Mouse (Mus musculus) small intestine, adult 2 months (tissue): ENCODE results near the gene Mettl14. TPM values are rescaled to one million over a fixed set of nuclear protein-coding genes. Genes with fewer than 3 reads are reported as not detected.

ENCODE experiments used
- H3K27ac ChIP-seq: fragments of 200-500 bp; 2 replicates; pipeline ENCODE4 v1.5.1; 2012; ENCODE audit warnings: low read depth, low read length, control low read depth, inconsistent platforms; ENCODE audit not compliant: insufficient read depth
- H3K27me3 ChIP-seq: fragments of 200-500 bp; 2 replicates; pipeline ENCODE4 v1.6.1; 2012; ENCODE audit warnings: mild to moderate bottlenecking, moderate library complexity, low read length, inconsistent platforms; ENCODE audit not compliant: control insufficient read depth, insufficient read depth
- H3K36me3 ChIP-seq: fragments of 200-500 bp; 2 replicates; pipeline ENCODE4 v1.6.1; 2012; ENCODE audit warnings: mild to moderate bottlenecking, low read length, control low read depth, inconsistent platforms; ENCODE audit not compliant: control insufficient read depth, insufficient read depth
- H3K4me1 ChIP-seq: fragments of 200-500 bp; 2 replicates; pipeline ENCODE4 v1.6.1; 2012; ENCODE audit warnings: low read length, inconsistent platforms, mixed read lengths; ENCODE audit not compliant: control insufficient read depth, insufficient read depth, insufficient read length
- H3K4me3 ChIP-seq: fragments of 200-500 bp; 2 replicates; pipeline ENCODE4 v1.5.1; 2012; ENCODE audit warnings: low read depth, mild to moderate bottlenecking, control low read depth, inconsistent platforms, low read length, moderate library complexity
- CTCF ChIP-seq: fragments of 200-500 bp; IDR thresholded peaks from 2 replicates; pipeline ENCODE4 v1.5.1; 2012; ENCODE audit warnings: low read depth, mild to moderate bottlenecking, control low read depth, inconsistent platforms, low read length, moderate library complexity, mixed read lengths; ENCODE audit not compliant: insufficient replicate concordance, insufficient read length; ENCODE audit errors: extremely low read depth
- POLR2A ChIP-seq: fragments of 200-500 bp; IDR thresholded peaks from 2 replicates; pipeline ENCODE4 v1.6.1; 2012; ENCODE audit warnings: low read depth, mild to moderate bottlenecking, control low read depth, inconsistent platforms, low read length, moderate library complexity
- WGBS: fragments of 180-500 bp; shearing (Covaris S2); methylation state at CpG from one replicate; pipeline ENCODE4 v1.1.7; 2018; 5-methylcytosine and 5-hydroxymethylcytosine counted together
- polyA plus RNA-seq: library from polyadenylated mRNA; depleted of rRNA; stranded (reverse); fragments of >200 nt; gene quantifications from 2 replicates; pipeline ENCODE4 v1.2.3, GENCODE M21; 2012; rRNA removed

Mettl14 gene
- polyA plus RNA-seq, 1 experiment = 2.6 TPM

DNA sequence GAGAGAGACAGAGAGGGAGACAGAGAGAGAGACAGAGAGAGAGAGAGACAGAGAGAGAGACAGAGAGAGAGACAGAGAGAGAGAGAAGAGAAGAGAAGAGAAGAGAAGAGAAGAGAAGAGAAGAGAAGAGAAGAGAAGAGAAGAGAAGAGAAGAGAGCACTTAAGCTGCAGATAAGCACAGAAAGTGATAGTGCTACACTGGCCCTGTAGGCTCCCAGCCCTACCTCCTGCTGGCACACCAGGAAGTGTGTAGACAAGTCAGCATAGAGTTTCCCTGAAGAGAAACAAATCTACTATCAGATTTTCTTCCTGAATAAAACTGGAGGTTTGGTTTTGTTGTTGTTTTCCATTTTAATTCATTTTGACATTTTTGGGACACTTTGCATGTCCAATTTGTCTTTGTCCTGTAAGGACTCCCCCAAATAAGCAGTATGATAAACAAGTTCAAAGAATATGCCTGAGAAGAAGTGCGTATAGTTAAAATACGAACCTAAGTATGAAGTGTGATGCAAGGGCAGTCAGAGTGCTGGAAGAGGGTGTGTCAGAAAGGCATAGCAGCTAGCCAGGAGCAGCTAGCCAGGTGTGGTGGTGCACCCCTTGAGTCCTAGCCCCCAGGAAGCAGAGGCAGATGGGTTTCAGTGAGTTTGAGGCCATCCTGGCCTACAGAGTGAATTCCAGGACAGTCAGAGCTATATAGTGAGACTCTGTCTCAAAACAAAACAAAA, 53.4 kb downstream of the Mettl14 start:
- peaks cover 12% of the 10 kb centered on the region for H3K4me1 ChIP-seq
- H3K36me3 ChIP-seq = peaks cover 25% of the 10 kb centered on the region
- H3K27ac ChIP-seq = peak overlapping the region; percentile 69
- H3K27me3 ChIP-seq = no peaks in the 10 kb centered on the region
- H3K4me3 ChIP-seq = no peak overlapping the region
- TF ChIP-seq CTCF = no peak
- no peak for TF ChIP-seq POLR2A
- WGBS = 47% methylated on average over 2 of the region's 2 CpGs

DNA sequence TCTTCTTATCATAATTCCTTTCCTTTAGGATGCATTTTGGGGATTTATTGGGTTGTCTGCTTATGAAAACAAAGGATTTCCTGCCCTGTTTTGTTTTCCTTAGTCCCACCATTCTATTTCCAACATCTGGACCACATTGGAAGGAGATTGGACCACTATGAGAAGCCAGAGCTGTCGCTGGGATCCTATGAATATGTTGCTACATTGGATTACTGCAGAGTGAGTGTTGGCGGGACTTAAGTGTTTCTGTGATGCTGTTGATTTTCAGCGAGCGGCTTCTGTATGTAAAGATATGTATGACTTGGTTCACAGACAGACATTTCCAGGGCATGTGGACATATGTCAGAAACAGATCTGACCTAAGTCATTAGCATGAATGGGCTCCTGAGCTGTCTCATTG, 55.7 kb downstream of the Mettl14 start:
- peaks cover 23% of the 10 kb centered on the region for H3K36me3 ChIP-seq
- no peak overlapping the region for H3K4me3 ChIP-seq
- no peak overlapping the region for H3K27ac ChIP-seq
- 89% methylated on average over 4 of the region's 4 CpGs for WGBS
- peaks cover 12% of the 10 kb centered on the region for H3K4me1 ChIP-seq
- no peak for TF ChIP-seq POLR2A
- TF ChIP-seq CTCF = no peak
- no peaks in the 10 kb centered on the region for H3K27me3 ChIP-seq

DNA sequence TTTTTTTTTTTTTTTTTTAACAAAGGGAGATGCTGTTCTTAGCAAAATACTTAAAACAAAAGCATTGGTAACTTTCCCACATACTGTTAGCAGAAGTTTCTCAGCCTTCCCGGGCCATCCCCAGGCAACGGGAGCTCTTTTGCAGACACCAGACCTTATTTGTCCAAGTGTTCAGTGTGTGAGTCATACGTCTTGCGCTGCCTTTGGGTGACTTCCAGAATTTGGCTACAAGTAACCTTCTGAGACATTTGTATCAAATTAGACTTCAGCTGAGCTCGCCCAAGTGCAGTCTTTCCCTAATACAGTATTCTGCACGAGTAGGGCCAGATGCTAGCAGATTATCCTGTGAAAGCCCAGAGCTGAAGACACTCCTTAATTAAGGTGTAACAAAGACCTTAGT, 56.7 kb downstream of the Mettl14 start:
- Histone ChIP-seq H3K36me3 (peaks cover 25% of the 10 kb centered on the region), H3K4me1 (peaks cover 6% of the 10 kb centered on the region), H3K4me3 (no peak overlapping the region), H3K27ac (no peak overlapping the region), H3K27me3 (no peaks in the 10 kb centered on the region)
- TF ChIP-seq POLR2A (no peak), CTCF (no peak)
- WGBS = 55% methylated on average over 6 of the region's 6 CpGs

- WGBS = 33% methylated on average over 4 of the region's 4 CpGs
- H3K4me1 ChIP-seq = no peaks in the 10 kb centered on the region; the same call in 1 of the 2 replicates
- no peaks in the 10 kb centered on the region for H3K27me3 ChIP-seq
- TF ChIP-seq CTCF = no peak
- H3K36me3 ChIP-seq = peaks cover 22% of the 10 kb centered on the region
- H3K4me3 ChIP-seq = no peak overlapping the region
- H3K27ac ChIP-seq = peak overlapping the region; percentile 12; the same call in 1 of the 2 replicates
These were observed 61.6 kb downstream of the Mettl14 start for GRCm38 (mm10) chr3:123324326-123324725.

DNA sequence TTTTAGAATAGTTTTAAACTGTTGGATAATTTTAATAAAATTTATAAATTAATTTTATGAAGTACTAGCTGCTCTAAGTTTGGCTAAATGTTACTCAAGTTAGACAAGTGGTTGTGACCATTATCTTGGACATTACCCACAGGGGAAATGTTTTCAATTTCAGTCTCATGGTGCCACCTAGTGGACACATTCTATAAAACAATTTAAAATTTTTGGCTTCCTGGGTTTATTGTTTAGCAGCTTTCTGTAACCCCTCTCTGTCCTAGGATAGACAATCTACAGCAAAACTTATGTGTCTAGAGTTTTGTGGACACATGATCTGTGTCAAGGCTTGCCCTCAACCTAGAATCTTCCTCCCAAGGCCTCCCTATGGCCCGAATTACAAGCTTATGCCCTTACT, 63.8 kb downstream of the Mettl14 start:
- peaks cover 10% of the 10 kb centered on the region; the same call in 1 of the 2 replicates for H3K36me3 ChIP-seq
- H3K27ac ChIP-seq = no peak overlapping the region
- H3K4me1 ChIP-seq = no peaks in the 10 kb centered on the region; the same call in 1 of the 2 replicates
- H3K4me3 ChIP-seq = no peak overlapping the region
- H3K27me3 ChIP-seq = no peaks in the 10 kb centered on the region
- 34% methylated on average over 1 of the region's 1 CpGs for WGBS
- TF ChIP-seq POLR2A (no peak), CTCF (no peak)

- WGBS = 76% methylated on average over 6 of the region's 6 CpGs
- Histone ChIP-seq H3K4me1 (no peaks in the 10 kb centered on the region; the same call in 1 of the 2 replicates), H3K27ac (no peak overlapping the region), H3K4me3 (no peak overlapping the region), H3K27me3 (no peaks in the 10 kb centered on the region), H3K36me3 (0 out of 2 replicates have a peak, but pooled peaks cover 7% of the 10 kb centered on the region)
- TF ChIP-seq CTCF (no peak), POLR2A (no peak)
These were observed 64.3 kb downstream of the Mettl14 start for GRCm38 (mm10) chr3:123321612-123322011.

- Histone ChIP-seq H3K36me3 (0 out of 2 replicates have a peak, but pooled peaks cover 6% of the 10 kb centered on the region), H3K4me3 (no peak overlapping the region), H3K4me1 (peaks cover 2% of the 10 kb centered on the region; the same call in 1 of the 2 replicates), H3K27me3 (no peaks in the 10 kb centered on the region), H3K27ac (no peak overlapping the region)
- no peak for TF ChIP-seq POLR2A
- no peak for TF ChIP-seq CTCF
- 80% methylated on average over 9 of the region's 9 CpGs for WGBS
These were observed 65.6 kb downstream of the Mettl14 start for GRCm38 (mm10) chr3:123320341-123320740.

Other genes with a start within 250 kb of the Mettl14 start
- gene Synpo2, start 150.0 kb downstream of the Mettl14 start, polyA plus RNA-seq = 7.6 and 7.9 TPM in 2 replicates
- gene Sec24d, start 118.7 kb downstream of the Mettl14 start, polyA plus RNA-seq = 129 and 227 TPM in 2 replicates
- gene Prss12, start 60.8 kb upstream of the Mettl14 start, polyA plus RNA-seq = 0.98 and 1.1 TPM in 2 replicates